Mouse (Mus musculus): ENCODE measurements around the gene Anxa6.

The Anxa6 gene

GRCm38 (mm10) chr11:54988754-54989349 lies 44.4 kb downstream of the Anxa6 start:
- no peak for DNase-seq

- DNase-seq, result peak in 1 of 2 experiments; percentile 57
These were observed 45.3 kb downstream of the Anxa6 start for GRCm38 (mm10) chr11:54987974-54988373.

- no peak for DNase-seq
These were observed 48.2 kb downstream of the Anxa6 start for GRCm38 (mm10) chr11:54985086-54985485.

- no peak for DNase-seq
These were observed 48.7 kb downstream of the Anxa6 start for GRCm38 (mm10) chr11:54984581-54984980.

- peak; percentile 76 to 90 for DNase-seq
These were observed 49.2 kb downstream of the Anxa6 start for GRCm38 (mm10) chr11:54984085-54984484.

GRCm38 (mm10) chr11:54982520-54982919 lies 50.7 kb downstream of the Anxa6 start:
- DNase-seq, result no peak

GRCm38 (mm10) chr11:54981630-54982029 lies 51.6 kb downstream of the Anxa6 start:
- DNase-seq, result peak in 1 of 2 experiments; percentile 25

- DNase-seq, result no peak
These were observed 55.8 kb downstream of the Anxa6 start for GRCm38 (mm10) chr11:54977385-54977937.

- no peak for DNase-seq
These were observed 56.9 kb downstream of the Anxa6 start for GRCm38 (mm10) chr11:54976351-54976750.

- no peak for DNase-seq
These were observed 57.5 kb downstream of the Anxa6 start for GRCm38 (mm10) chr11:54975756-54976155.

GRCm38 (mm10) chr11:54975340-54975739 lies 57.9 kb downstream of the Anxa6 start:
- no peak for DNase-seq

- no peak for DNase-seq
These were observed 58.6 kb downstream of the Anxa6 start for GRCm38 (mm10) chr11:54974639-54975038.

GRCm38 (mm10) chr11:54973481-54974212 lies 59.6 kb downstream of the Anxa6 start:
- peak in 1 of 2 experiments; percentile 36 for DNase-seq

GRCm38 (mm10) chr11:54972789-54973188 lies 60.5 kb downstream of the Anxa6 start:
- DNase-seq, result no peak

GRCm38 (mm10) chr11:54972049-54972723 lies 61.1 kb downstream of the Anxa6 start:
- no peak for DNase-seq

- no peak for DNase-seq
These were observed 61.7 kb downstream of the Anxa6 start for GRCm38 (mm10) chr11:54971365-54972048.

- DNase-seq, result no peak
These were observed 68.0 kb downstream of the Anxa6 start for GRCm38 (mm10) chr11:54965234-54965633.

- no peak for DNase-seq
These were observed 70.4 kb downstream of the Anxa6 start, which contains the start of gene Tnip1 for GRCm38 (mm10) chr11:54962810-54963209. TSS of gene Tnip1 (minus strand) at chr11:54962917.

- peak in 1 of 2 experiments; percentile 44 for DNase-seq
These were observed 71.3 kb downstream of the Anxa6 start for GRCm38 (mm10) chr11:54961921-54962320.

- DNase-seq, result no peak
These were observed 71.9 kb downstream of the Anxa6 start for GRCm38 (mm10) chr11:54961164-54961850.

GRCm38 (mm10) chr11:54960251-54960650 lies 73.0 kb downstream of the Anxa6 start:
- no peak for DNase-seq

GRCm38 (mm10) chr11:54958571-54959073 lies 74.6 kb downstream of the Anxa6 start:
- DNase-seq, result no peak

Measured in cerebellum, postnatal 25 days (tissue).